Comparison of ENCODE assay signal across 8 mouse cellular contexts in genomic region chr8:75032961-75033360, GRCm38 (mm10). TPM values are rescaled to one million over a fixed set of nuclear protein-coding genes. Genes with fewer than 3 reads are reported as not detected.
DNase-seq lines count a peak whose midpoint lies in the region; ATAC-seq and TF ChIP-seq lines count a peak whose summit lies in the region.

No protein-coding gene starts in this region.

- peaks cover 24% of the 10 kb centered on the region for H3K4me1 ChIP-seq in heart, embryonic 10.5 days
- peaks cover 7% of the 10 kb centered on the region; the same call in 1 of the 2 replicates for H3K4me1 ChIP-seq in thymus, adult 2 months (replicated peaks; ENCODE audit: control insufficient read depth, insufficient read depth, low read length)
- peaks cover 18% of the 10 kb centered on the region for H3K4me1 ChIP-seq in liver, embryonic 12.5 days

- ATAC-seq in liver, embryonic 12.5 days, result peak; percentile 0

- H3K27me3 ChIP-seq in heart, embryonic 10.5 days (ENCODE audit: insufficient read depth, poor library complexity, severe bottlenecking), result no peaks in the 10 kb centered on the region
- no peaks in the 10 kb centered on the region for H3K27me3 ChIP-seq in thymus, adult 2 months (ENCODE audit: control insufficient read depth, insufficient read depth, low read length)
- no peaks in the 10 kb centered on the region for H3K27me3 ChIP-seq in liver, embryonic 12.5 days (replicated peaks)

- no peak for TF ChIP-seq POLR2A in thymus, adult 2 months (IDR thresholded peaks at IDR 0.05; ENCODE audit: control insufficient read depth, extremely low read depth, insufficient read depth, low read length, poor library complexity)

- intact Hi-C loops in heart, postnatal 14 days (cut with DNase I), result loop anchor here (5.0 kb wide), 1 partner anchor 41 kb away; the partner anchor contains the start of gene Hmgxb4

- H3K27ac ChIP-seq in heart, embryonic 10.5 days, result peak overlapping the region; percentile 90; the same call in 1 of the 2 replicates
- no peak overlapping the region for H3K27ac ChIP-seq in thymus, adult 2 months (ENCODE audit: control insufficient read depth, insufficient read depth, low read length)
- H3K27ac ChIP-seq in liver, embryonic 12.5 days, result peak overlapping the region; percentile 87

- no peak for DNase-seq in heart, embryonic 10.5 days (ENCODE audit: low spot score)
- DNase-seq in heart, postnatal 14 days, result no peak
- no peak for DNase-seq in thymus, adult 2 months
- no peak for DNase-seq in thymus, postnatal 25 days
- no peak for DNase-seq in embryo, embryonic 9.5 days (ENCODE audit: extremely low spot score)
- no peak for DNase-seq in cerebellum, postnatal 14 days
- DNase-seq in cerebellum, adult 18-20 months, result no peak

- no peaks in the 10 kb centered on the region for H3K9me3 ChIP-seq in heart, embryonic 10.5 days
- no peaks in the 10 kb centered on the region for H3K9me3 ChIP-seq in liver, embryonic 12.5 days (replicated peaks)

- peak overlapping the region; percentile 91 for H3K4me2 ChIP-seq in liver, embryonic 12.5 days

- H3K4me3 ChIP-seq in heart, embryonic 10.5 days, result peak overlapping the region; percentile 78
- 0 out of 2 replicates have a peak overlapping the region, but pooled peaks have one; percentile 60 for H3K4me3 ChIP-seq in thymus, adult 2 months (ENCODE audit: control insufficient read depth, insufficient read depth, low read length)
- H3K4me3 ChIP-seq in liver, embryonic 12.5 days, result peak overlapping the region; percentile 70

- peak overlapping the region; percentile 62 for H3K9ac ChIP-seq in liver, embryonic 12.5 days

- H3K36me3 ChIP-seq in heart, embryonic 10.5 days, result peaks cover 33% of the 10 kb centered on the region
- H3K36me3 ChIP-seq in thymus, adult 2 months (ENCODE audit: control insufficient read depth, insufficient read depth, low read length), result peaks cover 9% of the 10 kb centered on the region; the same call in 1 of the 2 replicates
- H3K36me3 ChIP-seq in liver, embryonic 12.5 days, result peaks cover 38% of the 10 kb centered on the region

- whole genome bisulfite sequencing in heart, embryonic 10.5 days, result 59% methylated on average over 5 of the region's 5 CpGs
- 86% methylated on average over 5 of the region's 5 CpGs for WGBS in thymus, adult 2 months
- 63% methylated on average over 5 of the region's 5 CpGs for WGBS in liver, embryonic 12.5 days (ENCODE audit: insufficient replicate concordance)

- no peak for TF ChIP-seq CTCF in thymus, adult 2 months (IDR thresholded peaks at IDR 0.05; ENCODE audit: borderline replicate concordance, control insufficient read depth, extremely low read depth, insufficient read depth, low read length, poor library complexity)

RNA-seq across cellular contexts. Expression of gene Tom1, which starts 0.5 kb away (rescaled TPM):
- polyA plus RNA-seq in heart, embryonic 10.5 days (2016; fragmentation: Nextera tagmentation; extraction: Ambion mirVana), result 40.3 and 46.4 TPM in 2 replicates
- 10 to 100 TPM; 56.5 to 56.6 TPM for total RNA-seq in heart, postnatal 14 days (2021)
- 31.7 and 41.9 TPM in 2 replicates for polyA plus RNA-seq in thymus, adult 2 months (2012; rRNA removed)
- polyA plus RNA-seq in liver, embryonic 12.5 days (2016; fragmentation: Nextera tagmentation; extraction: Ambion mirVana), result 14.6 and 16.1 TPM in 2 replicates

RNA-seq across cellular contexts. Expression of gene Hmgxb4, which starts 39.8 kb away (rescaled TPM):
- polyA plus RNA-seq in heart, embryonic 10.5 days (2016; fragmentation: Nextera tagmentation; extraction: Ambion mirVana), result 23.7 and 32.8 TPM in 2 replicates
- total RNA-seq in heart, postnatal 14 days (2021), result 10 to 100 TPM; 15.2 to 16.0 TPM
- polyA plus RNA-seq in thymus, adult 2 months (2012; rRNA removed), result 25.6 and 28.7 TPM in 2 replicates
- 17.6 and 18.3 TPM in 2 replicates for polyA plus RNA-seq in liver, embryonic 12.5 days (2016; fragmentation: Nextera tagmentation; extraction: Ambion mirVana)
